Mouse (Mus musculus): ENCODE measurements around the gene A530032D15Rik. TPM values are rescaled to one million over a fixed set of nuclear protein-coding genes. Genes with fewer than 3 reads are reported as not detected.
"Not testable (repeated sequence)": the region's sequence is repeated elsewhere in the genome, so short reads cannot be mapped to it uniquely, and the experiment has no call there.

A530032D15Rik gene
- polyA plus RNA-seq, 1 experiment from 2014 or later = not detected

DNA sequence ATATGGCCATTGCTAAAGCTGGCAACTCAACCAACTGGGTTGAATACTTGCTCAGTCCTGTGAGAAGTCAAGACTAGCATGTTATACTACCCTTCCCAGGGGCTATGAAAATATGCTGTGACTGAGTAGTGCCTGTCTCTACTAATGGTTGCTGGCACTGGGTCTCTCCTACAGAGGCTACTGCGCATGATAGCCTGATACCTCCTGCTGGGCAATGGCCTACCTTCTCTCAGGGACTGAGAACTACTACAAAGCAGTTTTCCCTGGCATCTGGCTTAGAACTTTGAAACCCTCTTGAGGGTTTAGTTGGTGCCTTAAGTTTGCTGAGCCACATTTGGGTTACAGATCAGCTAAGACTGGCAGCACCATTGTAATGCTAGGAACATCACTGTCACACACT, 23.4 kb downstream of the A530032D15Rik start:
- H3K4me2 ChIP-seq (replicated peaks; ENCODE audit: low read depth); H3K9ac ChIP-seq (ENCODE audit: low read depth, low read length); H3K4me3 ChIP-seq (ENCODE audit: low read depth, low read length); H3K27ac ChIP-seq (ENCODE audit: low read depth, low read length); H3K9me3 ChIP-seq (ENCODE audit: control insufficient read depth); H3K36me3 ChIP-seq (ENCODE audit: control insufficient read depth, insufficient read depth); H3K27me3 ChIP-seq (replicated peaks; ENCODE audit: control insufficient read depth, insufficient read depth, low read length); ATAC-seq; H3K4me1 ChIP-seq (replicated peaks; ENCODE audit: control insufficient read depth, insufficient read depth, low read length): not testable (repeated sequence)
- WGBS = 100% methylated on average over 1 of the region's 1 CpGs

DNA sequence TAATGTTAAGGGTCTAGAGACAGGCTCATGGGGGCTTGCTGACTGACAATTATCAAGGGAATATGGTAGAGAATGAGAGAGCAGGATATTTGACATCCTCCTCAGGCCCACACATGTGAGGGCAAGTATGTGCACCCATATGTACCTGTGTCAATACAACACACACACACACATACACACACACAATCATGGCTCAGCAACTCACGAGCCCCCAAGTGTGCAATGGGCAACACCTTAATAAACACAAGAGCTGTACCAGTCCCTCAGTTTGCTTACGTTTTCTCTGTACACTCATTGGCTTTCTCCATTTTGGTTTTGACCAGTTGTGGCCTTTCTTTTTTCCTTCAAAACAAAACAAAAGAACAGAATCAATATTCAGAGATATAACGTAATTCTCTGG, 24.9 kb downstream of the A530032D15Rik start:
- H3K4me1 ChIP-seq (replicated peaks; ENCODE audit: control insufficient read depth, insufficient read depth, low read length); H3K36me3 ChIP-seq (ENCODE audit: control insufficient read depth, insufficient read depth); H3K4me3 ChIP-seq (ENCODE audit: low read depth, low read length); H3K4me2 ChIP-seq (replicated peaks; ENCODE audit: low read depth); H3K9ac ChIP-seq (ENCODE audit: low read depth, low read length); ATAC-seq; H3K9me3 ChIP-seq (ENCODE audit: control insufficient read depth); H3K27ac ChIP-seq (ENCODE audit: low read depth, low read length); H3K27me3 ChIP-seq (replicated peaks; ENCODE audit: control insufficient read depth, insufficient read depth, low read length): not testable (repeated sequence)
- 56% methylated on average over 2 of the region's 3 CpGs for WGBS

DNA sequence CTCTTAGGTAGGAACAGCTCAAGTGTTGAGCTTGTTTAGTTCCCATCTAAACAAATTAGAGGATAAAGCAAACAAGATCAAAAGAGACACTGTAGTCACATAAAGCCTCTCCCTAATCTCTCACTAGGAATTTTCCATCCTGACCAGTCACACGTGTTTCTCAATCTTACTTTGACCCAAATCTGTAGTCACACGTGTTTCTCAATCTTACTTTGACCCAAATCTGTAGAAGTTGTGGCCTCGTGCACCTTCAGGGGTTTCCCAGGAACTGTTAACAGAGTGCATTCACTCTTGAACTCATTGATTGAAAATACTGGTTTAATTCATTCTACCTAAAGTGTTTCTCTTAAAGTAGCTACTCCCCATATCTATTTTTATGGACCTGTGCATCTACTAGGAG, 36.6 kb downstream of the A530032D15Rik start:
- not testable (repeated sequence) for ATAC-seq; H3K9me3 ChIP-seq (ENCODE audit: control insufficient read depth); H3K4me1 ChIP-seq (replicated peaks; ENCODE audit: control insufficient read depth, insufficient read depth, low read length); H3K27ac ChIP-seq (ENCODE audit: low read depth, low read length); H3K36me3 ChIP-seq (ENCODE audit: control insufficient read depth, insufficient read depth); H3K4me2 ChIP-seq (replicated peaks; ENCODE audit: low read depth); H3K4me3 ChIP-seq (ENCODE audit: low read depth, low read length); H3K9ac ChIP-seq (ENCODE audit: low read depth, low read length); H3K27me3 ChIP-seq (replicated peaks; ENCODE audit: control insufficient read depth, insufficient read depth, low read length)
- WGBS = 61% methylated on average over 3 of the region's 3 CpGs

DNA sequence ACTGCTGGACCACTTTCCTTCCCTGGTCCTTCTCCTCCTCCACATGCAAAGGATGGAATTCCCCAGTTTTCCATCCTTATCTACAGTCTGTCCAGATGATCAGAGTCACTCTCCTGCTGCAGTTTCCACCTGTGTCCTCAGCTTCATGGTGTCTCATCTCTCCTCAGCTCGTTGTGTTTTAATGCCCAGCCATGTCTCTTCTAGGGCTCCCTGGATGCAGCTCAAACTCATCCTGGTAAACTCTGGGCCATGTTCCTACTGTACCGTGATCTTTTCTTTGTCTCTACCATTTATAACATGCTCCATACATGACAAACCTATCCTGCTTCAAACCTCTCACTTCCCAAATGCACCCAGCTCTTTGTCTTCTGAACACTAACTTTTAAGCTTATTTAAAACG, 38.0 kb downstream of the A530032D15Rik start:
- H3K9me3 ChIP-seq (ENCODE audit: control insufficient read depth); H3K4me3 ChIP-seq (ENCODE audit: low read depth, low read length); H3K9ac ChIP-seq (ENCODE audit: low read depth, low read length); H3K4me2 ChIP-seq (replicated peaks; ENCODE audit: low read depth); H3K27me3 ChIP-seq (replicated peaks; ENCODE audit: control insufficient read depth, insufficient read depth, low read length); H3K36me3 ChIP-seq (ENCODE audit: control insufficient read depth, insufficient read depth); ATAC-seq; H3K27ac ChIP-seq (ENCODE audit: low read depth, low read length); H3K4me1 ChIP-seq (replicated peaks; ENCODE audit: control insufficient read depth, insufficient read depth, low read length): not testable (repeated sequence)
- 53% methylated on average over 3 of the region's 3 CpGs for WGBS

DNA sequence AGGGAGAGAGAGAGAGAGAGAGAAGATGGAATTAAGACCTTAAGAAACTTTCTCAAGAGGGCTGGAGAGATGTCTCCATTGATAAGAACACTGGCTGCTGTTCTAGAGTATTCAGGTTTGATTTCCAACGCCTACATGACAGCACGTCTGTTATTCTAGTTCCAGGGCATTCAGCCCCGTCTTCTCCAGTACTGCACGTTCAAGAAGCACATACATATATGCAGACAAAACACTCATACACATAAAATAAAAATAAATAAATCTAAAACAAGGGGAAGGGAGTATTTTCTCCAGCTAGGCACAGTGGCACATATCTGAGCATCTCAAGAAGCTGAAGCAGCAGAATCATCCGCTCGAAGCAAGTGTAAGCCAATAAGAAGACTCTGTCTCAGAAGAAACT, 73.9 kb downstream of the A530032D15Rik start:
- not testable (repeated sequence) for H3K27me3 ChIP-seq (replicated peaks; ENCODE audit: control insufficient read depth, insufficient read depth, low read length); H3K4me1 ChIP-seq (replicated peaks; ENCODE audit: control insufficient read depth, insufficient read depth, low read length); H3K4me3 ChIP-seq (ENCODE audit: low read depth, low read length); ATAC-seq; H3K4me2 ChIP-seq (replicated peaks; ENCODE audit: low read depth); H3K9ac ChIP-seq (ENCODE audit: low read depth, low read length); H3K36me3 ChIP-seq (ENCODE audit: control insufficient read depth, insufficient read depth); H3K9me3 ChIP-seq (ENCODE audit: control insufficient read depth); H3K27ac ChIP-seq (ENCODE audit: low read depth, low read length)
- 73% methylated on average over 4 of the region's 6 CpGs for WGBS

DNA sequence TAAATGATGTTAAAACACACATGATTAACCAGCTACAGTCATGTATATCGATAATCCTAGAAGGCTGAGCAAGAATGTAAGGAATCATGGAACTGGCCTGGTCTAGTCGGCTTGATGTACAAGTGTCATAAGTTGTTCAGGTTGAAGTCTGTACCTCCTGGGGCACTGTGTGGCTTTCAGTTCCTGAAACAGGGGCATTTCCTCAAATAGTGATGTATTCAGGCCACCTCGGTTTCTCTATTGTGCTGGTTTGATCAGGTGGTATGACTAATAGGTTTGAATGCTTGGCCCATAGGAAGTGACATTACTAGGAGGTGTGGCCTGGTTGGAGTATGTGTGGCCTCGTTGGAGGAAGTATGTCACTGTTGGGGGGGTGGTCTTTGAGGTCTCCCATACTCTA, 75.3 kb downstream of the A530032D15Rik start:
- H3K27me3 ChIP-seq (replicated peaks; ENCODE audit: control insufficient read depth, insufficient read depth, low read length); H3K4me3 ChIP-seq (ENCODE audit: low read depth, low read length); H3K36me3 ChIP-seq (ENCODE audit: control insufficient read depth, insufficient read depth); H3K9me3 ChIP-seq (ENCODE audit: control insufficient read depth); ATAC-seq; H3K4me2 ChIP-seq (replicated peaks; ENCODE audit: low read depth); H3K4me1 ChIP-seq (replicated peaks; ENCODE audit: control insufficient read depth, insufficient read depth, low read length); H3K27ac ChIP-seq (ENCODE audit: low read depth, low read length); H3K9ac ChIP-seq (ENCODE audit: low read depth, low read length): not testable (repeated sequence)
- 90% methylated on average over 3 of the region's 4 CpGs for WGBS

DNA sequence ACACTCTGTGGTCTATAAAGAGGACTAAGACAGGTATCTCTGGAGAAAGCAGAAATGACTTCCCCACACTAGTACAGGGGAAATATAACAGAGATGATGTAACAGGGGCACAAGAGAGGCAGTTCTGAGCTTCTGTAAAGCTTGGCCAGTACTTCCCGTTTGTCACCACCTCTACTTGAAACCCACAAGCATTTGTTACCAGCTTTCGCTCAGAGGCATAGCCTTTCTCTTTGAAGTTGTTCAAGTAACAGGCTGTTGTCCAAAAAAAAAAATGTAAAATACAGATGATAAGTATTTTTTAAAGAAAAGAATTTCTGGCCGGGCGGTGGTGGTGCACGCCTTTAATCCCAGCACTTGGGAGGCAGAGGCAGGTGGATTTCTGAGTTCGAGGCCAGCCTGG, 76.0 kb downstream of the A530032D15Rik start:
- not testable (repeated sequence) for H3K27ac ChIP-seq (ENCODE audit: low read depth, low read length); H3K36me3 ChIP-seq (ENCODE audit: control insufficient read depth, insufficient read depth); H3K9ac ChIP-seq (ENCODE audit: low read depth, low read length); H3K4me2 ChIP-seq (replicated peaks; ENCODE audit: low read depth); H3K9me3 ChIP-seq (ENCODE audit: control insufficient read depth); ATAC-seq; H3K4me3 ChIP-seq (ENCODE audit: low read depth, low read length); H3K27me3 ChIP-seq (replicated peaks; ENCODE audit: control insufficient read depth, insufficient read depth, low read length); H3K4me1 ChIP-seq (replicated peaks; ENCODE audit: control insufficient read depth, insufficient read depth, low read length)
- WGBS = 91% methylated on average over 5 of the region's 6 CpGs

Other genes starting within 250 kb of the A530032D15Rik start
- 0.04 TPM in 1 of 2 replicates, not detected in the other for gene Slc16a14, start 174.7 kb downstream of the A530032D15Rik start, polyA plus RNA-seq (2015; fragmentation: Nextera tagmentation; extraction: Ambion mirVana)
- gene Gm10553, start 9.7 kb downstream of the A530032D15Rik start, polyA plus RNA-seq (2015; fragmentation: Nextera tagmentation; extraction: Ambion mirVana) = not detected in 2 replicates
- 0.25 TPM in 1 of 2 replicates, not detected in the other for gene C130026I21Rik, start 160.7 kb upstream of the A530032D15Rik start, polyA plus RNA-seq (2015; fragmentation: Nextera tagmentation; extraction: Ambion mirVana)